Mouse (Mus musculus) lung, postnatal 10 days (tissue): Measurements from ENCODE around the gene BC035947.

ENCODE experiments used
- DNase-seq: peaks from one replicate; pipeline ENCODE4 v3.0.0; 2021

Gene BC035947

DNA sequence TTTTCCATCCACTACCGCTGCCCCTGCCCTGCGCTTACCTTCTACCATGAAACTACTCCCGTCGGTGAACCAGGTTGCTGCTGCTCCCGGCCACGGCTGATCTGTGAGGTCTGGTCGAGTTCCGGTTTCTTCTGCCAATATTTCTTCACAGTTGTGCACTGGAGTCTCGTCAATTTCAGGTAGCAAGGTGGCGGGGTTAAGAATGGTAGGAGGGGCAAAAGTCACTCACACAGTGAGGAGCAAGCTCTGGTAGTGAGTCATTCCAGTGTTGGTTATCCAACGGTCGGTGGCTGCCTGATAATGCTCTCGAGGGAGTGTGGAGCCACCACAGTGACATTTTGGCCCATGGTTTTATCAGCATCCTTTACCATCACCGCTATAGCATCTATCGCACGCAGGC is 10.9 kb downstream of the BC035947 start:
- DNase-seq = no peak

DNA sequence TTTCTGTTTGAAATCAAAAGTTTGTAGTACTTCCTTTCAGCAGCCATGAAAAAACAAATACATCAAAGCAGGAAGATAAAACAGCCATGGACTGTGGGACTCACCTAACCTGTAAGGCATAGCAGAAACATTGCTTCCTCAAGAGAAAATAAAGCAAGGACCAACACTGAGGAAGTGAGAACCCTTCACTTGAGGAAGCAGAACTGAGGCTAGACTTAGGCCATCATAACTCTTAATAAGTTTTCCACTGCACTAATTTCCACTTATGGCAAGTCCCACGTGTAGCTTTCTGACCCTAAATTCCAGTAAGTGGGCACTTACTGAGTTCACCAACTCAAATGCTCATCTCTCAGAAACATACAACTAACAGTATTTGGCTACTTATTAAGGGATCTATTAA is 21.8 kb downstream of the BC035947 start:
- DNase-seq = no peak

DNA sequence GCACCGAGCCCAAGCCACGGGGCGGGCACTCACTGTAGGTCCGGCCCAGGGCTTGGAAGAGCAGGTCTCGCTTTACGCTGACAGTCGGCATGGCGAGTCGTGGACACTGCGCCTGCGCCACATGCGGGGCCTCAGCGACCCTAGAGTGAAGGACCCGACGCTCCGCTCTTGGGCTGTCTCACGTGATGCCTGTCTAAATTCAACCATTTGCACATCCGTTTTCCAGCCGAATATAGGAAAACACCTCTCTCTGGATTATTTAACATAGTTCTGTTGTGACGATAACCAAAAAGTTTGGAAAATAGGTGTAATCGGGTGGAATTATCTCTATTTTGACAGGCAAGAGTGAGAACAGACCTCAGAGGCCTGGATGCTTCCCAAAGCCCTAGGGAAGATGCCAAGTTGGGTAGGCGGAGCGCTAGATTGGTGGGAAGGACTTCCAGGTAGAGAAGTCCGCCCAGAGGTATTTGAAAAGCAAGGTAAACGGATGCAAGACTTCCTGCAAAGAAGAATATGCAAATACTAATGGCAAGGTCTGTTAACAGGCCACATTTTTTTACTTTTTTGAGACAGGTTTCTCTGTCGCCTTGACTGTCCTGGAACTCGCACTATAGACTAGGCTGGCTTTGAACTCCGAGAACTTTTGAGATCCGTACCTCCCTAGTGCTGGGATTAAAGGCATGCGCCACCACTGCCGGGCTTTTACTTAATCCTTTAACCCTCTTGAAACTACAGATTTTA is 23.0 kb downstream of the BC035947 start, which contains the start of gene Farsb:
TSS of gene Farsb (minus strand) at position 146 of the 741 bp plus-strand sequence.
- peak; percentile 95 for DNase-seq

DNA sequence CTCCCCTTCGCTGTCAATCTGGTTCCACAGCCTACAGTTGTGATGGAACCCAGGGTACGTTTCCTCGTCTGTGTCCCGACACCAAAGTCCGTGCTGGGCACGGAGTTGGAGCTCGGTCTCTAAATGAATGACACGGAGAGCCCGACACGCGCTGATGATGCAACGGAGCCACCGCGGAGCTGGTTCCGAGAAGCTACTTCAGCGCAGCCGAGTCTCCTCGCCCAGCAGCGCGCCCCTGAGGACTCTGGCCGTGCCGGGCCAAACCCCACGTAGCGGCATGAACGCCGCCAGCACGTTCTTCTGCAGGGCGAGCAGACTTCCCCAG is 23.6 kb downstream of the BC035947 start:
- no peak for DNase-seq

DNA sequence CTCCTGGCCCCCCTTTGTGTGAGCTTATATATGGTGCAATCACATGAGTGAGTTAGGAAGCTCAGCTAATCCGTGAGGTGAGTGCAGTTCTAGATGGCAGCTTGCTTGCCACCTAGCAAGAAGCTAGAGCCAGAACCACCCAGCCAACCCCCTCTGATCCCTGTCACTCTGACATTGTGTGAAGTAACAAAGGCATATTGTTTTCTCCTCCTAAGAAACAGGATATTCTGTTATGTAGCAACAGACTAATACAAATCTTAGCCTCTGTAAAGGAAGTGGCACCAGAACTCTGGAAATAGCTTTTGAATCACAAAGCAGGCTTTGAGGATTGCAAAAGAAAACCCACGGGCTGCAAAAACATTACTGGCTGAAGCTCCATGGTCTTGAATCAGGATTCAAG is 27.6 kb downstream of the BC035947 start:
- DNase-seq = peak; percentile 14

DNA sequence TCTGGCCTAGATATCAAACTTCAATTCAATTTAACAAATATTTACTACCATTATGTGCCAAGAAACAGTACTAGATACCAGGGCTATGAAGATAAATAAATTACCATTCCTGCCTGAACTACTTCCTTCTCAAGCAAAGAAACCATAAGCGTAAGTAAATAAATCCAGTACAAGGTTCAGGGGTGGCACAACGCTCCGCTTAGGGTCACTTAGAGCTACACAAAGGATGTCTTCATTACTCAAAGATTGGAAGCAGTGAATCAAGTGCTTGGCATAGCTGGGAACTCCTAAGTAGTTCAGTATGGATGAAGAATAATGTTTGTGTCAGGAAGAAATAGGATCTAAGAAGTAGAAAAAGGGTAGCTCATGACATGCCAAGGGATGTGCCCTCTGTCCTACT is 28.5 kb downstream of the BC035947 start:
- no peak for DNase-seq

DNA sequence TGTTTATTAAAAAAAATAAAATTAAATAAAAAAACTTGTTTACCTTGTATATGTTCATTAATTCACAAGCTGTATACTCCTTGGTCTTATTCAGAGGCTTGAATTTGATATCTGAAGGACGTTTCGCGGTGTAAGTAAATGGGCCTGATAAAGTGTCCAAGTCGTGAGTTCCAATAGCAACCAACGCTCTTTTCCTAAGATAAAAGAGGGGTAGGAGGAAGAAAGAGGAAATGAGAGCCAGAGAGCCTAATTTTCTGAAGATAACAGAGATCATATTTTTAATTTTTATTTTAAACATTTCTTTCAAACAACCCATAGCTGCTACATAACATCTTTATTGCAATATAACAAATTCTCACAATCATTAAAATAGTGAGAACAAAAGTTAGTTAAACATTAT is 39.5 kb downstream of the BC035947 start:
- DNase-seq = no peak

DNA sequence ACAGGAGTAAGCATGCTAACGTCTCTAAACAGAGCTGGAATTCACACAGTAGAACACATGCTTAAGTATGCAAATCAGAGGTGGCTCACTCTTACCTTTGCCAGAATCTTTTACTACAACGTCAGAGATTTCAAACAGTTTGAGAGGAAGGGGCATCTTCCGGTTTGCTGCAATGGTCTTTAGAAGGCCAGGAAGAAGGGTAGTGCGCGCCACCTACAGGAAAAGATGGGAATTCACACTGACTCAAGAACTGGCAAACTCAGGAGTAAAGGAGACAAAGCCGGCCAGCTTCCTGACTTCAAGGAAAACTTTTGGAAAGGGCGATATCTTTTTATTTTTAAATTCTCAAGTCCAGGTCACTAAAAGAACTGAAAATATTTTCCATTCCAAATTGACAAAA is 57.3 kb downstream of the BC035947 start:
- DNase-seq = peak; percentile 57

DNA sequence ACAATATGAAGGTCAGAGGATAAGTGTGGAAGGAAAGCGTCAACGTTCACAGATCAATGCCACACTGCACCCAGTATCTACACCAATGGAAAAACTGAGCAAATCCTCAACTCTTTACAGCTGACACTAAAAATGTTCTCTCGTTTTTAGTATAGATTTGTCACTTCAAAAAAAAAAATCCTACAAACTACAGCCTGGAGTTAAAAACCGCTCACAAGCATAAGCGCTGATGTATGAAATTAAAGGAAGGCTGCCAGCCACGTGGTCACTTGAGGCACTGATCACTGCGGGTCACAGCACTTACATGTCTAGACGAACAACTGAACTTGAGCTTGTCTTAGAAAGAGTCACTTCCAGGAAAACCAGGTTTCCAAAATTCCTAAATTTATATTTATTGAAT is 58.1 kb downstream of the BC035947 start:
- DNase-seq = no peak

DNA sequence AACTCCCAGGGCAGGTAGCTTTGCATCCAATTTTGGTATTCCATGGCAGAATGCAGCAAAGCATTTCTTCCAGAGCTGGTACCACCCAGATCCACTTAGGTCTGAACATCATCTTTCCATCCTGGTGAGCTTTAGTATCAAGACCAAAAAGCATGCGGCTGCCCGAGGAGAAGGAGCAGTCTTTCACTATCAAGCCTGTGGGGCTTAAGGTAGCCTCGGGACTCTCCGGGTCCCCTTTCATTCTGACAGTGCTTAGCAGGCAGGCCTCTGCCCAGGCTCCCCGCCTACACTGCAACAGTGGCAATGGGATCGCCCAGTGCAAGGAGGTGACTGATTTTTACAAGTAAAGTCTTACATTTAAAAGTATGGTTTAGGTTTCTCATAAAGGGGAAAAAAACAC is 59.4 kb downstream of the BC035947 start:
- DNase-seq = no peak

DNA sequence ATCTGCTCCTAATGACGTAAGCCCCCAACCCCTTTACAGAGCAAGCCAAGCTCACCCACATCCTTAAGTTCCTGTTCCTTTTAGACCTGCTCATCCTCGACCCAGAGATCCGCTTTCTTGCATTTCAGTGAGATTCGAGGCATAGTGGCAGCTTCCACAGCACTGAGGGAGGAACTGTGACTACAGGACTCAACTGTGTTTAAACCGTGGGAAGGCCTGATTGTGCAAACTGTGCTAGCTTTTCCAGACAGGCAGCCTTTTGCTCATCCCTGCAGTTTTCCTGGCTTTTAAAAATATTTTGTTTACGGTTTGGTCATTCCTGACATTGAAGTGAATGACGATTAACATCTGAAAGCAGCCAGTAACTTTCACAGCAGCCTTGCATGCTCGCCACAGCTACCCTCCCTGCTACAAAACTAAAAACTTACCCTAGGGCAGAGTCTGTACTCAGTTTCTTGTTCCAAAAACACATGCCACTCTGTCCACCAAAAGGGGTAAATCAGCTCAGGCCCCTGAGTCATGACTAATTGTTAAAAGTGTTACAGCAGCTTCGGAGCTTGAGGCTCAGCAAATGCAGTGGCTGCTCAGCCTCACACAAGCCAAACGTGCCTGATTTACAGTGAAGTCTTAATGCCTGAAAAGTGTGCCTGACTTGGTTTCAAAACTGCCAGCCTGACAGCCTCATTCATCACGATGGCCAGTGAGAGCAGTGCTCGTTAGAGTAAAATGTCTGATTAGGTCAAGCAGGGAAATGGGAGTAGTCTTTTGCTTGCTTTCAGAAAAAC is 60.7 kb downstream of the BC035947 start:
- peak; percentile 28 for DNase-seq

DNA sequence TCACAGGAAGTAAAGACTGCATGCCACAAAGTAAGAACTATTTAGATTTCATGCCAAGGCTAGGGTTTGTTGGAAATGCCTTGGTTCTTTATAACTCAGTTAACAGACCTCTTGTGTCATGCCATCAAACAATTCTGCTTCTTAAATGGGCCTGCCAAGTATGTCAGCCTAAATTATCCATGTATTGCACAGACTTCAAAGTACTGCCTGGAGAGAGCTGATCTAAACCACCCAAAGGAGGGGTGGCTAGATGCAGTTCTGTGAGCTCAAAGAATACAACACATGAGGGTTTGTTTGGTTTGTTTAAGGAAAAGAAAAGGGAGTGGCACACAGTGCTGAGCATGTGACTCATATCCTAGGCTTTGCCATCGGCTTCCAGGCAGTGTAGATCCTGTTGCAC is 63.9 kb downstream of the BC035947 start:
- DNase-seq = no peak
